Mouse (Mus musculus): Measurements from ENCODE around the gene Dpy19l1.

DNA sequence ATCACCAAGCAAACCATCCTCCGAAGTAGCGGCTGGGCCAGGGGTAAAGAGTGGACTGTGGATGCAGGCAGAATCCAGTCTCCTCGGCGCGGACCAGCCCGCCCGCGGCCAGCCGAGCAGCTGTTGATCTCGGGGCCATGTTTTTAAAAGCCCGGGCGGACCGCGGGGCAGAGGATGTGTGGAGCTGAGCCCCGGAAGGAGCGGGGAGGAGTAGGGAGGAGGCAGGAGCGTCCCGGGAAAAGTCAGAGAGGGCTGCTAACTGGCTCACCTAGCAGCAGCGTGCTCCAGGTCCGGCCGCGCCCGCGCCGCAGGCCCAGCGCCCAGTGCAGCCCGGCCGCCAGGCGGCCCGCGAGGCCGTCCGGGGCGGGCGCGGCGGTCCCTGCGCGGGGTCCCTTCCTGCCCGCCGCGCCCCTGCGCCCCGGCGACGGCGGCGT, 352 bp downstream of the Dpy19l1 start:
- no peak for TF ChIP-seq CTCF (IDR thresholded peaks at IDR 0.05; ENCODE audit: borderline replicate concordance, insufficient read depth, low read length)
- TF ChIP-seq POLR2A (IDR thresholded peaks at IDR 0.05; ENCODE audit: low read depth, low read length) = no peak; the same call in 1 of the 2 replicates

All from embryonic fibroblast, embryonic 13.5 days (primary cell).